9 mouse cellular contexts compared by ENCODE assay signal in the genomic region with DNA sequence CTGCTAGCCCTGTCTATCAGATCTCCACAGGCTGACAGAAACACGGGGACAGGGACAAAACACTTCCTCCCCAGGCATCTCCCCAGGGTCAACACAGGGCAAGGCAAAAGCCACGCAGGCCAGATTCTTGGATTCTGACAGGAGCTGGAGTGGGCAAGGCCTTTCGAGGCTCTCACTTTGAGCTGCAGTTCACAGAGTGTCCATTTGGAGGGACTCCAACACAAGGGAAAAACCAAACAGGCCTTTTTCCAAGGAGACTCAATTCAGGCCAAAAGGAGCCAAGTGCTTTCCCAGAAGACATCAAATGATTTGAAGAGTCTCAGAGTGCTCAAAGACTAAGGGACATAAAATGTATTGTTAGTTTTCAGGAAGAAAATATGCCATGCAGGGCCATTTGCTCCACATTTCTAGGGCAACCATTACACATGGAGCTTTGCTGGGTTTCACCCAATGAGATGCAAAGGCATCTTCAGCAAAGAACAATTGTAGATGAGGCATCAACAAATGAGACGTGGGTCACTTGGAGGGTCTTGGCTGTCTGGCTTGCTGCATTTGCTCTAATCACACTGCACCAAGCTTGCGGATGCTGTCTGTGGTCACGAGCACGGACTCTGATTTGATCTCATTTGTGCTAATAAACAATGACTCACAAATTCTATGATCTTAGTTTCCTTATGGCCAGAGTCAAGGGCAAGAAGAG.
DNase-seq lines count a peak whose midpoint lies in the region; ATAC-seq lines count a peak whose summit lies in the region.
"Had no signal": no experiment of that assay in that cellular context is flagged by ENCODE, and none has a peak within 500 bp of the region (broad histone marks: within the 10 kb centered on the region; RNA-seq: fewer than 3 reads in every experiment).

No protein-coding gene starts in this region.

- H3K36me3 ChIP-seq in midbrain, embryonic 13.5 days = no peaks in the 10 kb centered on the region

- DNase-seq in 416B (ENCODE audit: low read depth) (peak; percentile 34), ES-CJ7 (ENCODE audit: low read depth, low spot score) (peak; percentile 51)
- DNase-seq in cerebellum, adult 9-11 months = peak; percentile 68
- peak; percentile 40 to 66 for DNase-seq in heart, adult 9 months (ENCODE audit: low spot score in 2 of 2)
- DNase-seq in layer of hippocampus, adult 9-11 months = peak; percentile 51
- DNase-seq in urinary bladder, postnatal 25 days (ENCODE audit: low spot score) = peak; percentile 43
- no peak for DNase-seq in B cell, adult 2 months

- H3K4me2 ChIP-seq in midbrain, embryonic 13.5 days (replicated peaks) = no peak overlapping the region

- no peak overlapping the region for H3K27ac ChIP-seq in midbrain, embryonic 13.5 days

- H3K9ac ChIP-seq in midbrain, embryonic 13.5 days (replicated peaks) = no peak overlapping the region

- WGBS in midbrain, embryonic 13.5 days = 56% methylated on average over 7 of the region's 7 CpGs

- H3K27me3 ChIP-seq in midbrain, embryonic 13.5 days = no peaks in the 10 kb centered on the region

- peak; percentile 48; the same call in 1 of the 2 replicates for ATAC-seq in midbrain, embryonic 13.5 days

- H3K9me3 ChIP-seq in midbrain, embryonic 13.5 days = no peaks in the 10 kb centered on the region

- H3K4me3 ChIP-seq in midbrain, embryonic 13.5 days (replicated peaks) = no peak overlapping the region
- H3K4me3 ChIP-seq: erythroblast, embryonic 14.5 days had no signal

- no peaks in the 10 kb centered on the region for H3K4me1 ChIP-seq in midbrain, embryonic 13.5 days (replicated peaks)

Comparison
In these comparisons a context has a peak if more than half of its experiments do, and no peak if none do; other contexts are left out.
1. DNase-seq: peak in 416B (single experiment), ES-CJ7 (single experiment), cerebellum, adult 9-11 months (single experiment), heart, adult 9 months (2 of 2), layer of hippocampus, adult 9-11 months (single experiment) and urinary bladder, postnatal 25 days (single experiment); none in B cell, adult 2 months (0 of 2).